Mouse (Mus musculus) midbrain, embryonic 12.5 days (tissue): ENCODE measurements at regions not wholly inside any gene's neighbourhood (a gene's known extent, or its start where the extent isn't known, plus 50 kb on each side); places are given as distances from the start of the nearest gene placed in this dataset.

Experiments
- ATAC-seq: fragments of 200-750 bp; cut with Nextera tagmentation; 2 replicates; pipeline ENCODE4 v1.8.0; 2017; ENCODE audit warnings: low read depth, moderate TSS enrichment, moderate library complexity; ENCODE audit not compliant: low FRiP score
- H3K27ac ChIP-seq: fragments of 300-500 bp; sonication (generic); replicated peaks from 2 replicates; pipeline ENCODE4 v1.5.1; 2016; ENCODE audit warnings: mild to moderate bottlenecking
- H3K27me3 ChIP-seq: fragments of 300-500 bp; sonication (generic); 2 replicates; pipeline ENCODE4 v1.6.1; 2016; ENCODE audit warnings: mild to moderate bottlenecking
- H3K36me3 ChIP-seq: fragments of 300-500 bp; sonication (generic); 2 replicates; pipeline ENCODE4 v1.6.1; 2016
- H3K4me1 ChIP-seq: fragments of 300-500 bp; sonication (generic); 2 replicates; pipeline ENCODE4 v1.6.1; 2016
- H3K4me2 ChIP-seq: fragments of 300-500 bp; sonication (generic); replicated peaks from 2 replicates; pipeline ENCODE4 v1.6.1; 2016; ENCODE audit warnings: mild to moderate bottlenecking, moderate library complexity
- H3K4me3 ChIP-seq: fragments of 300-500 bp; sonication (generic); 2 replicates; pipeline ENCODE4 v1.5.1; 2016; ENCODE audit warnings: mild to moderate bottlenecking
- H3K9ac ChIP-seq: fragments of 300-500 bp; sonication (generic); replicated peaks from 2 replicates; pipeline ENCODE4 v1.6.1; 2016; ENCODE audit warnings: mild to moderate bottlenecking, moderate library complexity
- H3K9me3 ChIP-seq: fragments of 300-500 bp; sonication (generic); 2 replicates; pipeline ENCODE4 v1.6.1; 2016; ENCODE audit warnings: mild to moderate bottlenecking
- WGBS: fragments of 180-500 bp; shearing (Covaris S2); methylation state at CpG from one replicate; pipeline ENCODE4 v1.1.7; 2016; 5-methylcytosine and 5-hydroxymethylcytosine counted together

GRCm38 (mm10) chr13:10741391-10741790, 380.7 kb upstream of the Chrm3 start:
- Histone ChIP-seq H3K4me3 (no peak overlapping the region), H3K36me3 (no peaks in the 10 kb centered on the region), H3K9ac (no peak overlapping the region), H3K4me2 (no peak overlapping the region), H3K27ac (no peak overlapping the region), H3K27me3 (no peaks in the 10 kb centered on the region), H3K4me1 (no peaks in the 10 kb centered on the region), H3K9me3 (no peaks in the 10 kb centered on the region)
- 92% methylated on average over 2 of the region's 2 CpGs for WGBS
- ATAC-seq, result no peak

- no peaks in the 10 kb centered on the region for H3K36me3 ChIP-seq
- H3K9me3 ChIP-seq, result no peaks in the 10 kb centered on the region
- H3K4me2 ChIP-seq, result no peak overlapping the region
- no peaks in the 10 kb centered on the region for H3K27me3 ChIP-seq
- H3K9ac ChIP-seq, result no peak overlapping the region
- WGBS, result 39% methylated on average over 3 of the region's 3 CpGs
- peak; percentile 65; the same call in 1 of the 2 replicates for ATAC-seq
- peaks cover 3% of the 10 kb centered on the region for H3K4me1 ChIP-seq
- H3K4me3 ChIP-seq, result no peak overlapping the region
- H3K27ac ChIP-seq, result no peak overlapping the region
Measured at GRCm38 (mm10) chr13:10725745-10726171, 365.1 kb upstream of the Chrm3 start.

- Histone ChIP-seq H3K4me1 (peaks cover 3% of the 10 kb centered on the region), H3K36me3 (no peaks in the 10 kb centered on the region), H3K4me3 (no peak overlapping the region), H3K27me3 (no peaks in the 10 kb centered on the region), H3K27ac (no peak overlapping the region), H3K9ac (no peak overlapping the region), H3K9me3 (no peaks in the 10 kb centered on the region), H3K4me2 (no peak overlapping the region)
- no peak for ATAC-seq
- 57% methylated on average over 5 of the region's 5 CpGs for WGBS
Measured at GRCm38 (mm10) chr13:10725335-10725734, 364.7 kb upstream of the Chrm3 start.

- no peak overlapping the region for H3K9ac ChIP-seq
- H3K4me3 ChIP-seq, result no peak overlapping the region
- no peaks in the 10 kb centered on the region for H3K36me3 ChIP-seq
- ATAC-seq, result no peak
- 88% methylated on average over 3 of the region's 3 CpGs for WGBS
- H3K4me1 ChIP-seq, result peaks cover 2% of the 10 kb centered on the region
- no peaks in the 10 kb centered on the region for H3K27me3 ChIP-seq
- no peak overlapping the region for H3K4me2 ChIP-seq
- no peak overlapping the region for H3K27ac ChIP-seq
- no peaks in the 10 kb centered on the region for H3K9me3 ChIP-seq
Measured at GRCm38 (mm10) chr13:10720639-10721038, 360.0 kb upstream of the Chrm3 start.

GRCm38 (mm10) chr13:10711451-10711850, 350.8 kb upstream of the Chrm3 start:
- no peak overlapping the region for H3K9ac ChIP-seq
- no peak overlapping the region for H3K4me2 ChIP-seq
- 82% methylated on average over 5 of the region's 5 CpGs for WGBS
- no peaks in the 10 kb centered on the region for H3K36me3 ChIP-seq
- no peak overlapping the region for H3K4me3 ChIP-seq
- H3K27me3 ChIP-seq, result no peaks in the 10 kb centered on the region
- no peaks in the 10 kb centered on the region for H3K4me1 ChIP-seq
- ATAC-seq, result no peak
- H3K9me3 ChIP-seq, result no peaks in the 10 kb centered on the region
- H3K27ac ChIP-seq, result no peak overlapping the region

- Histone ChIP-seq H3K27ac (no peak overlapping the region), H3K4me1 (no peaks in the 10 kb centered on the region), H3K36me3 (no peaks in the 10 kb centered on the region), H3K9ac (no peak overlapping the region), H3K9me3 (no peaks in the 10 kb centered on the region), H3K4me3 (no peak overlapping the region), H3K27me3 (no peaks in the 10 kb centered on the region), H3K4me2 (no peak overlapping the region)
- WGBS, result 81% methylated on average over 4 of the region's 4 CpGs
- ATAC-seq, result no peak
Measured at GRCm38 (mm10) chr13:10710909-10711308, 350.3 kb upstream of the Chrm3 start.

GRCm38 (mm10) chr13:10697146-10697545, 336.5 kb upstream of the Chrm3 start:
- no peak overlapping the region for H3K9ac ChIP-seq
- no peak for ATAC-seq
- H3K27ac ChIP-seq, result no peak overlapping the region
- no peak overlapping the region for H3K4me3 ChIP-seq
- H3K4me2 ChIP-seq, result no peak overlapping the region
- H3K27me3 ChIP-seq, result no peaks in the 10 kb centered on the region
- WGBS, result 88% methylated on average over 5 of the region's 5 CpGs
- no peaks in the 10 kb centered on the region for H3K9me3 ChIP-seq
- H3K4me1 ChIP-seq, result no peaks in the 10 kb centered on the region
- H3K36me3 ChIP-seq, result no peaks in the 10 kb centered on the region

GRCm38 (mm10) chr13:10696181-10696977, 335.7 kb upstream of the Chrm3 start:
- H3K27ac ChIP-seq, result no peak overlapping the region
- H3K4me1 ChIP-seq, result no peaks in the 10 kb centered on the region
- no peak overlapping the region for H3K4me2 ChIP-seq
- no peak overlapping the region for H3K4me3 ChIP-seq
- WGBS, result 92% methylated on average over 1 of the region's 1 CpGs
- H3K9ac ChIP-seq, result no peak overlapping the region
- no peaks in the 10 kb centered on the region for H3K27me3 ChIP-seq
- ATAC-seq, result no peak
- H3K9me3 ChIP-seq, result no peaks in the 10 kb centered on the region
- no peaks in the 10 kb centered on the region for H3K36me3 ChIP-seq

GRCm38 (mm10) chr13:10691307-10691706, 330.7 kb upstream of the Chrm3 start:
- H3K9ac ChIP-seq, result no peak overlapping the region
- H3K4me1 ChIP-seq, result no peaks in the 10 kb centered on the region
- no peaks in the 10 kb centered on the region for H3K27me3 ChIP-seq
- H3K9me3 ChIP-seq, result no peaks in the 10 kb centered on the region
- no peak overlapping the region for H3K4me2 ChIP-seq
- H3K4me3 ChIP-seq, result no peak overlapping the region
- WGBS, result 27% methylated on average over 2 of the region's 2 CpGs
- H3K36me3 ChIP-seq, result no peaks in the 10 kb centered on the region
- H3K27ac ChIP-seq, result no peak overlapping the region
- no peak for ATAC-seq

GRCm38 (mm10) chr13:10687379-10687778, 326.7 kb upstream of the Chrm3 start:
- Histone ChIP-seq H3K36me3 (no peaks in the 10 kb centered on the region), H3K4me1 (no peaks in the 10 kb centered on the region), H3K27me3 (no peaks in the 10 kb centered on the region), H3K9ac (no peak overlapping the region), H3K4me3 (no peak overlapping the region), H3K9me3 (no peaks in the 10 kb centered on the region), H3K27ac (no peak overlapping the region), H3K4me2 (no peak overlapping the region)
- WGBS, result 76% methylated on average over 5 of the region's 5 CpGs
- peak; percentile 47 for ATAC-seq

GRCm38 (mm10) chr13:10654086-10654422, 293.4 kb upstream of the Chrm3 start:
- WGBS, result 41% methylated on average over 2 of the region's 2 CpGs

GRCm38 (mm10) chr13:10653376-10654085, 292.9 kb upstream of the Chrm3 start:
- no peaks in the 10 kb centered on the region for H3K36me3 ChIP-seq
- 48% methylated on average over 9 of the region's 9 CpGs for WGBS
- H3K9me3 ChIP-seq, result no peaks in the 10 kb centered on the region
- no peaks in the 10 kb centered on the region for H3K27me3 ChIP-seq
- peak; percentile 62 for ATAC-seq
- no peak overlapping the region for H3K4me3 ChIP-seq
- H3K27ac ChIP-seq, result no peak overlapping the region
- H3K9ac ChIP-seq, result no peak overlapping the region
- no peak overlapping the region for H3K4me2 ChIP-seq
- no peaks in the 10 kb centered on the region for H3K4me1 ChIP-seq

More at GRCm38 (mm10) chr13:10654086-10654422, 293.4 kb upstream of the Chrm3 start:
- Histone ChIP-seq H3K4me2 (no peak overlapping the region), H3K36me3 (no peaks in the 10 kb centered on the region), H3K9ac (no peak overlapping the region), H3K9me3 (no peaks in the 10 kb centered on the region), H3K27ac (no peak overlapping the region), H3K4me3 (no peak overlapping the region), H3K4me1 (no peaks in the 10 kb centered on the region), H3K27me3 (no peaks in the 10 kb centered on the region)
- ATAC-seq, result no peak
